ENCODE assay signal across 1 mouse cellular context in the genomic region with DNA sequence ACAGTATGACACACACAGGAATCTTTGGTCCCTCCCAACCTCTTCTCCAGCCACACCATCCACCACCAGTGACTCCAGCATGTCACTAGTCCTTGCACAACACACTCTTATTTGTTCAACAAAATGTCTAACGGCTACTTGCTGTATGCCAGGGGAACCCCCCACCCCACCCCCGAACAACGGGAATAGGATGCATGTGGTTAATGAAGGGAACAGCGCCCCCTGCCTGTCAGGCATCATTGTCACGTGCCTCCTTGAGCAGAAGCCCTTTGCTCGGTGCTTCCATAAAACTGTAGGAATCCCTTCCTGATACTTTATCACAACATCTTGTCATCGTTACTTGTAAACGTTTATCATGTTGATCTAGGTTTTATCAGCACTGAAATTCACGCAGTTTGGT.
TF ChIP-seq lines count a peak whose summit lies in the region.

No protein-coding gene starts in this region.

TF ChIP-seq in MEL, 35 proteins besides CTCF, POLR2A, EP300 and RAD21 (continued from another document):
- TF ChIP-seq USF1 (IDR thresholded peaks at IDR 0.05; ENCODE audit: low read depth, low read length) (peak; percentile 94), SIN3A (IDR thresholded peaks at IDR 0.05; ENCODE audit: low read length) (no peak), USF2 (IDR thresholded peaks at IDR 0.05; ENCODE audit: borderline replicate concordance in 1 of 2, insufficient read depth in 1 of 2, low read depth in 1 of 2, low read length in 2 of 2) (peak in 1 of 2 experiments; percentile 74; a peak in 2 of 4 replicates), ETS1 (IDR thresholded peaks at IDR 0.05; ENCODE audit: low read depth, low read length) (no peak), MYB (IDR thresholded peaks at IDR 0.05; ENCODE audit: low read depth, low read length) (no peak), TAL1 (IDR thresholded peaks at IDR 0.05; ENCODE audit: low read length) (no peak), HCFC1 (IDR thresholded peaks at IDR 0.05; ENCODE audit: low read depth, low read length) (no peak), MYC (IDR thresholded peaks at IDR 0.05; ENCODE audit: low read depth, low read length) (peak; percentile 86), MAX (IDR thresholded peaks at IDR 0.05; ENCODE audit: low read length) (peak; percentile 90), ZC3H11A (IDR thresholded peaks at IDR 0.05; ENCODE audit: low read depth, low read length) (peak; percentile 49), BHLHE40 (IDR thresholded peaks at IDR 0.05; ENCODE audit: borderline replicate concordance, low read depth, low read length) (peak; percentile 96)
